Mouse (Mus musculus) midbrain, embryonic 10.5 days (tissue): ENCODE measurements around the gene Eef1a2. TPM values are rescaled to one million over a fixed set of nuclear protein-coding genes. Genes with fewer than 3 reads are reported as not detected.

ENCODE experiments used
- DNase-seq: peaks from one replicate; pipeline ENCODE4 v3.0.0-alpha.2; 2017; ENCODE audit warnings: low spot score
- H3K27ac ChIP-seq: fragments of 300-500 bp; sonication (generic); replicated peaks from 2 replicates; pipeline ENCODE4 v1.5.1; 2016; ENCODE audit warnings: mild to moderate bottlenecking
- H3K27me3 ChIP-seq: fragments of 300-500 bp; sonication (generic); 2 replicates; pipeline ENCODE4 v1.6.1; 2016; ENCODE audit warnings: low read depth, mild to moderate bottlenecking; ENCODE audit not compliant: poor library complexity, severe bottlenecking
- H3K36me3 ChIP-seq: fragments of 300-500 bp; sonication (generic); 2 replicates; pipeline ENCODE4 v1.6.1; 2016; ENCODE audit warnings: mild to moderate bottlenecking, moderate library complexity
- H3K4me1 ChIP-seq: fragments of 300-500 bp; sonication (generic); 2 replicates; pipeline ENCODE4 v1.6.1; 2016
- H3K4me3 ChIP-seq: fragments of 300-500 bp; sonication (generic); 2 replicates; pipeline ENCODE4 v1.5.1; 2016; ENCODE audit warnings: mild to moderate bottlenecking, moderate library complexity
- H3K9me3 ChIP-seq: fragments of 300-500 bp; sonication (generic); replicated peaks from 2 replicates; pipeline ENCODE4 v1.6.1; 2016; ENCODE audit warnings: mild to moderate bottlenecking
- WGBS: fragments of 180-500 bp; shearing (Covaris S2); methylation state at CpG from one replicate; pipeline ENCODE4 v1.1.7; 2016; 5-methylcytosine and 5-hydroxymethylcytosine counted together
- polyA plus RNA-seq: library from polyadenylated mRNA; unstranded; fragments of >200 nt; fragmentation: Nextera tagmentation; extraction: Ambion mirVana; gene quantifications from 2 replicates; pipeline ENCODE4 v1.2.1, GENCODE M21; 2016

The Eef1a2 gene
- polyA plus RNA-seq, 1 experiment from 2014 or later, result not detected

DNA sequence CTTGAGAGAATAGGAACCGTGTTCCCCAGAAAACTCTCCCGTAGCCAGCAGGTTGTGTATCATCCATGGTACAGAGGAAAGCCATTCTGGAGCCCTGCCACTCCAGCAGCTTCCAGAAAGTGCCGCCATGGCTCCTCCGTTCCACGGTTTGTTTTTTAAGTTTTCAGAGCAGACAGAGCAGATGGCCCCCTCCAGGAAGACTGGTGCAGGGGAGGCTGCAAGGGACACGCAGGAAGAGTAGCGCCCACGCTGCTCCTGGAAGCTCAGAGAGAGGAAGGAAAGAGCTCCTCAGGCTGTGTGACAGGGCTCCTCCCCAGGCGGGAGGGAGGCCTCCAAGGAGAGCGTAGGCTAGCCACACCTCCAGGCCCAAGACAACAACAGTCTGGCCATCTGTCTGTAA lies 36.9 kb downstream of the Eef1a2 start:
- no peaks in the 10 kb centered on the region for H3K9me3 ChIP-seq
- peak overlapping the region; percentile 78 for H3K27ac ChIP-seq
- H3K4me3 ChIP-seq, result no peak overlapping the region
- no peaks in the 10 kb centered on the region for H3K36me3 ChIP-seq
- peaks cover 3% of the 10 kb centered on the region for H3K27me3 ChIP-seq
- 36% methylated on average over 10 of the region's 10 CpGs for WGBS
- no peak for DNase-seq
- H3K4me1 ChIP-seq, result peaks cover 34% of the 10 kb centered on the region

- Histone ChIP-seq H3K27me3 (peaks cover 3% of the 10 kb centered on the region), H3K4me1 (peaks cover 46% of the 10 kb centered on the region), H3K36me3 (no peaks in the 10 kb centered on the region), H3K9me3 (no peaks in the 10 kb centered on the region), H3K4me3 (no peak overlapping the region), H3K27ac (no peak overlapping the region)
- 84% methylated on average over 5 of the region's 5 CpGs for WGBS
- DNase-seq, result no peak
These were observed 40.4 kb downstream of the Eef1a2 start for GRCm38 (mm10) chr2:181116436-181116835.

- WGBS, result 90% methylated on average over 3 of the region's 3 CpGs
- Histone ChIP-seq H3K9me3 (no peaks in the 10 kb centered on the region), H3K27me3 (peaks cover 3% of the 10 kb centered on the region), H3K36me3 (no peaks in the 10 kb centered on the region), H3K4me3 (no peak overlapping the region), H3K27ac (no peak overlapping the region), H3K4me1 (peaks cover 40% of the 10 kb centered on the region)
- no peak for DNase-seq
These were observed 41.4 kb downstream of the Eef1a2 start for GRCm38 (mm10) chr2:181115367-181115766.

- peak; percentile 33 for DNase-seq
- H3K4me3 ChIP-seq, result no peak overlapping the region
- H3K9me3 ChIP-seq, result no peaks in the 10 kb centered on the region
- H3K36me3 ChIP-seq, result no peaks in the 10 kb centered on the region
- peaks cover 3% of the 10 kb centered on the region; the same call in 1 of the 2 replicates for H3K27me3 ChIP-seq
- H3K27ac ChIP-seq, result peak overlapping the region; percentile 67
- WGBS, result 64% methylated on average over 8 of the region's 8 CpGs
- peaks cover 27% of the 10 kb centered on the region for H3K4me1 ChIP-seq
These were observed 43.0 kb downstream of the Eef1a2 start for GRCm38 (mm10) chr2:181113762-181114361.

DNA sequence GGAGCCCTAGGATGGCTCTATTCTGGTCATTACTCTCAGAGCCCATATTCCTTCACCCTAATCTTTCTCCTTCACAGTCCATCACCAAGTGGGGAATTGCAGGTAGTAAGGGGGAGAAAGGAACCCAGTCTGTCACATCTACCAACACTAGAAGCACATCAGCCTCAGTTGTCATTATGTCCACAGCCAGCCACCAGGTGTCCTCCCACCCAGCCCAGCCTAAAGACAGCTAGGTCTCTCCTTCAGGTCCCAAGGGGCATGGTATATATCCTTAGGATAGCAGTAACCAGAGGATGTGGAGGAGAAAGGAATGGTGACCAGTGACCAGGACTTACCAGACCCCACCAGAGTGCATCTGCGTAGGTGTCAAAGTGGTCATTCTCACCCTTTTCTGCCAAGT lies 45.1 kb downstream of the Eef1a2 start:
- Histone ChIP-seq H3K4me1 (peaks cover 27% of the 10 kb centered on the region), H3K27ac (no peak overlapping the region), H3K27me3 (no peaks in the 10 kb centered on the region), H3K4me3 (no peak overlapping the region), H3K36me3 (no peaks in the 10 kb centered on the region), H3K9me3 (no peaks in the 10 kb centered on the region)
- WGBS, result 93% methylated on average over 1 of the region's 1 CpGs
- DNase-seq, result no peak

GRCm38 (mm10) chr2:181104111-181104510 lies 52.7 kb downstream of the Eef1a2 start:
- no peaks in the 10 kb centered on the region for H3K27me3 ChIP-seq
- DNase-seq, result no peak
- no peaks in the 10 kb centered on the region for H3K9me3 ChIP-seq
- no peak overlapping the region for H3K27ac ChIP-seq
- peaks cover 16% of the 10 kb centered on the region for H3K4me1 ChIP-seq
- no peak overlapping the region for H3K4me3 ChIP-seq
- 68% methylated on average over 2 of the region's 2 CpGs for WGBS
- no peaks in the 10 kb centered on the region for H3K36me3 ChIP-seq

GRCm38 (mm10) chr2:181102161-181102560 lies 54.7 kb downstream of the Eef1a2 start:
- H3K36me3 ChIP-seq, result no peaks in the 10 kb centered on the region
- 19% methylated on average over 2 of the region's 2 CpGs for WGBS
- no peak overlapping the region for H3K4me3 ChIP-seq
- DNase-seq, result peak; percentile 33
- H3K27ac ChIP-seq, result peak overlapping the region; percentile 75
- no peaks in the 10 kb centered on the region for H3K9me3 ChIP-seq
- no peaks in the 10 kb centered on the region for H3K27me3 ChIP-seq
- peaks cover 16% of the 10 kb centered on the region for H3K4me1 ChIP-seq

GRCm38 (mm10) chr2:181101626-181102025 lies 55.2 kb downstream of the Eef1a2 start:
- peak overlapping the region; percentile 75 for H3K27ac ChIP-seq
- no peaks in the 10 kb centered on the region for H3K27me3 ChIP-seq
- no peaks in the 10 kb centered on the region for H3K9me3 ChIP-seq
- peaks cover 16% of the 10 kb centered on the region for H3K4me1 ChIP-seq
- DNase-seq, result no peak
- no peak overlapping the region for H3K4me3 ChIP-seq
- 75% methylated on average over 1 of the region's 1 CpGs for WGBS
- H3K36me3 ChIP-seq, result no peaks in the 10 kb centered on the region

DNA sequence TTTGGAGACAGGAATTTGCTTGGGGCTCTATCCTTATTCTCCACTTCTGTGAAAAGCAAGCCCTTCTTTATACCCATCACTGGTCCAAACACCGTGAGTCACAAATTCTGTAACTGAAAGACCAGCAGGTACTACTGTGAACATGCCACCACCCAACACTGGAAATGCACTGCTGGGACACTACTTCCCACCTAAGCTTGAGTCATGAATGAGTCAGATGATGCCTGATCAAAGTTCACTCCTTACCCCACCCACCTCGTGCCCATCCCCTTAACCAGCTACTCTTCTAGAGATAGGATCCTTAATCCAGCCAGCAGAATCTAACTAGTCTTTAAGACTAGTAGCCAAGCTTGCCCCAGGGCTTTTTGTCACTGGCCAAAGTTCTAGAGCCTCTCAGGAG lies 56.7 kb downstream of the Eef1a2 start:
- no peaks in the 10 kb centered on the region for H3K36me3 ChIP-seq
- DNase-seq, result no peak
- H3K27ac ChIP-seq, result no peak overlapping the region
- WGBS, result 90% methylated on average over 2 of the region's 2 CpGs
- peaks cover 16% of the 10 kb centered on the region for H3K4me1 ChIP-seq
- H3K27me3 ChIP-seq, result no peaks in the 10 kb centered on the region
- no peaks in the 10 kb centered on the region for H3K9me3 ChIP-seq
- no peak overlapping the region for H3K4me3 ChIP-seq

Other genes starting within 250 kb of the Eef1a2 start
- gene Ythdf1, start 236.1 kb downstream of the Eef1a2 start, polyA plus RNA-seq, result 51.9 and 61.4 TPM in 2 replicates
- gene Birc7, start 228.0 kb downstream of the Eef1a2 start, polyA plus RNA-seq, result 0.48 and 0.56 TPM in 2 replicates
- 43.7 and 59.7 TPM in 2 replicates for gene Nkain4, start 202.3 kb downstream of the Eef1a2 start, polyA plus RNA-seq
- gene Arfgap1, start 189.8 kb downstream of the Eef1a2 start, polyA plus RNA-seq, result 81.6 and 87.1 TPM in 2 replicates
- 0.14 and 0.52 TPM in 2 replicates for gene Col20a1, start 170.5 kb downstream of the Eef1a2 start, polyA plus RNA-seq
- gene Chrna4, start 113.5 kb downstream of the Eef1a2 start, polyA plus RNA-seq, result 17.9 and 23.8 TPM in 2 replicates
- 3.5 and 9.7 TPM in 2 replicates for gene Kcnq2, start 21.7 kb downstream of the Eef1a2 start, polyA plus RNA-seq
- 375 and 418 TPM in 2 replicates for gene Ppdpf, start 30.2 kb upstream of the Eef1a2 start, polyA plus RNA-seq
- 0.07 TPM in 1 of 2 replicates, not detected in the other for gene Ptk6, start 45.8 kb upstream of the Eef1a2 start, polyA plus RNA-seq
- gene Srms, start 56.2 kb upstream of the Eef1a2 start, polyA plus RNA-seq, result 0.10 and 0.20 TPM in 2 replicates
- gene Fndc11, start 63.0 kb upstream of the Eef1a2 start, polyA plus RNA-seq, result 0.10 and 0.15 TPM in 2 replicates
- gene Helz2, start 85.0 kb upstream of the Eef1a2 start, polyA plus RNA-seq, result 0.62 and 0.78 TPM in 2 replicates
- 18.1 and 21.8 TPM in 2 replicates for gene Gmeb2, start 131.0 kb upstream of the Eef1a2 start, polyA plus RNA-seq
- 133 and 240 TPM in 2 replicates for gene Stmn3, start 157.5 kb upstream of the Eef1a2 start, polyA plus RNA-seq
- 61.5 and 71.4 TPM in 2 replicates for gene Rtel1, start 162.7 kb upstream of the Eef1a2 start, polyA plus RNA-seq
- 45.0 and 50.5 TPM in 2 replicates for gene Zgpat, start 207.9 kb upstream of the Eef1a2 start, polyA plus RNA-seq
- gene Arfrp1, start 208.4 kb upstream of the Eef1a2 start, polyA plus RNA-seq, result 79.2 and 85.6 TPM in 2 replicates
- gene Lime1, start 223.1 kb upstream of the Eef1a2 start, polyA plus RNA-seq, result 26.0 and 32.2 TPM in 2 replicates